Mouse (Mus musculus) limb, embryonic 15.5 days (tissue): Measurements from ENCODE around the gene Igsf21. TPM values are rescaled to one million over a fixed set of nuclear protein-coding genes. Genes with fewer than 3 reads are reported as not detected.

Experiments
- ATAC-seq: fragments of 200-750 bp; cut with Nextera tagmentation; 2 replicates; pipeline ENCODE4 v1.8.0; 2017; ENCODE audit warnings: low read depth, moderate TSS enrichment; ENCODE audit not compliant: insufficient number of reproducible peaks, low FRiP score, low TSS enrichment
- H3K27ac ChIP-seq: fragments of 300-500 bp; sonication (generic); 2 replicates; pipeline ENCODE4 v1.5.1; 2015; ENCODE audit warnings: moderate library complexity, mild to moderate bottlenecking, inconsistent platforms
- H3K27me3 ChIP-seq: fragments of 300-500 bp; sonication (generic); 2 replicates; pipeline ENCODE4 v1.6.1; 2015; ENCODE audit warnings: inconsistent platforms
- H3K36me3 ChIP-seq: fragments of 300-500 bp; sonication (generic); 2 replicates; pipeline ENCODE4 v1.6.1; 2015; ENCODE audit warnings: inconsistent platforms
- H3K4me1 ChIP-seq: fragments of 300-500 bp; sonication (generic); 2 replicates; pipeline ENCODE4 v1.6.1; 2015; ENCODE audit warnings: inconsistent platforms
- H3K4me2 ChIP-seq: fragments of 300-500 bp; sonication (generic); 2 replicates; pipeline ENCODE4 v1.6.1; 2015; ENCODE audit warnings: mild to moderate bottlenecking, inconsistent platforms
- H3K4me3 ChIP-seq: fragments of 300-500 bp; sonication (generic); 2 replicates; pipeline ENCODE4 v1.5.1; 2015; ENCODE audit warnings: mild to moderate bottlenecking, inconsistent platforms
- H3K9ac ChIP-seq: fragments of 300-500 bp; sonication (generic); 2 replicates; pipeline ENCODE4 v1.6.1; 2015; ENCODE audit warnings: inconsistent platforms
- H3K9me3 ChIP-seq: fragments of 300-500 bp; sonication (generic); 2 replicates; pipeline ENCODE4 v1.6.1; 2016; ENCODE audit warnings: inconsistent platforms
- WGBS: fragments of 180-500 bp; shearing (Covaris S2); methylation state at CpG from one replicate; pipeline ENCODE4 v1.1.7; 2015; 5-methylcytosine and 5-hydroxymethylcytosine counted together
- polyA plus RNA-seq: library from polyadenylated mRNA; unstranded; fragments of >200 nt; fragmentation: Nextera tagmentation; extraction: Ambion mirVana; gene quantifications from 2 replicates; pipeline ENCODE4 v1.2.1, GENCODE M21; 2015

Gene Igsf21
- polyA plus RNA-seq, 1 experiment from 2014 or later = 0.73 TPM

- Histone ChIP-seq H3K9ac (no peak overlapping the region), H3K9me3 (no peaks in the 10 kb centered on the region), H3K36me3 (no peaks in the 10 kb centered on the region), H3K4me3 (no peak overlapping the region), H3K4me2 (no peak overlapping the region), H3K27ac (no peak overlapping the region), H3K4me1 (no peaks in the 10 kb centered on the region), H3K27me3 (0 out of 2 replicates have a peak, but pooled peaks cover 7% of the 10 kb centered on the region)
- no peak for ATAC-seq
- 79% methylated on average over 5 of the region's 5 CpGs for WGBS
Observed at GRCm38 (mm10) chr4:140060251-140060650, 186.3 kb downstream of the Igsf21 start.

GRCm38 (mm10) chr4:140053042-140053441 is 193.5 kb downstream of the Igsf21 start:
- Histone ChIP-seq H3K27ac (no peak overlapping the region), H3K9ac (no peak overlapping the region), H3K36me3 (no peaks in the 10 kb centered on the region), H3K4me3 (no peak overlapping the region), H3K9me3 (no peaks in the 10 kb centered on the region), H3K4me2 (no peak overlapping the region), H3K27me3 (0 out of 2 replicates have a peak, but pooled peaks cover 16% of the 10 kb centered on the region), H3K4me1 (no peaks in the 10 kb centered on the region)
- ATAC-seq = no peak
- WGBS = 75% methylated on average over 7 of the region's 7 CpGs

GRCm38 (mm10) chr4:140052575-140052974 is 194.0 kb downstream of the Igsf21 start:
- Histone ChIP-seq H3K4me2 (no peak overlapping the region), H3K4me1 (no peaks in the 10 kb centered on the region), H3K4me3 (no peak overlapping the region), H3K9me3 (no peaks in the 10 kb centered on the region), H3K36me3 (no peaks in the 10 kb centered on the region), H3K9ac (no peak overlapping the region), H3K27ac (no peak overlapping the region), H3K27me3 (0 out of 2 replicates have a peak, but pooled peaks cover 12% of the 10 kb centered on the region)
- no peak for ATAC-seq
- 56% methylated on average over 11 of the region's 11 CpGs for WGBS

- Histone ChIP-seq H3K4me2 (no peak overlapping the region), H3K4me3 (no peak overlapping the region), H3K27me3 (0 out of 2 replicates have a peak, but pooled peaks cover 12% of the 10 kb centered on the region), H3K9ac (no peak overlapping the region), H3K4me1 (no peaks in the 10 kb centered on the region), H3K9me3 (no peaks in the 10 kb centered on the region), H3K36me3 (no peaks in the 10 kb centered on the region), H3K27ac (no peak overlapping the region)
- 64% methylated on average over 10 of the region's 10 CpGs for WGBS
- ATAC-seq = no peak
Observed at GRCm38 (mm10) chr4:140047807-140048362, 198.7 kb downstream of the Igsf21 start.

- H3K27me3 ChIP-seq = peaks cover 15% of the 10 kb centered on the region
- no peak overlapping the region for H3K9ac ChIP-seq
- no peaks in the 10 kb centered on the region for H3K9me3 ChIP-seq
- H3K36me3 ChIP-seq = no peaks in the 10 kb centered on the region
- no peak overlapping the region for H3K27ac ChIP-seq
- no peak for ATAC-seq
- no peak overlapping the region for H3K4me2 ChIP-seq
- peaks cover 4% of the 10 kb centered on the region; the same call in 1 of the 2 replicates for H3K4me1 ChIP-seq
- H3K4me3 ChIP-seq = no peak overlapping the region
- 46% methylated on average over 12 of the region's 12 CpGs for WGBS
Observed at GRCm38 (mm10) chr4:140043953-140044352, 202.6 kb downstream of the Igsf21 start.

GRCm38 (mm10) chr4:140038586-140039411 is 207.8 kb downstream of the Igsf21 start:
- H3K4me1 ChIP-seq = peaks cover 25% of the 10 kb centered on the region
- ATAC-seq = no peak
- H3K36me3 ChIP-seq = no peaks in the 10 kb centered on the region
- H3K9me3 ChIP-seq = no peaks in the 10 kb centered on the region
- no peak overlapping the region for H3K4me3 ChIP-seq
- WGBS = 6% methylated on average over 26 of the region's 26 CpGs
- H3K9ac ChIP-seq = no peak overlapping the region
- no peak overlapping the region for H3K4me2 ChIP-seq
- H3K27me3 ChIP-seq = peaks cover 59% of the 10 kb centered on the region
- no peak overlapping the region for H3K27ac ChIP-seq

GRCm38 (mm10) chr4:140037784-140038387 is 208.7 kb downstream of the Igsf21 start:
- peaks cover 59% of the 10 kb centered on the region for H3K27me3 ChIP-seq
- 2% methylated on average over 13 of the region's 13 CpGs for WGBS

GRCm38 (mm10) chr4:140035232-140035631 is 211.4 kb downstream of the Igsf21 start:
- Histone ChIP-seq H3K27me3 (peaks cover 57% of the 10 kb centered on the region), H3K27ac (no peak overlapping the region), H3K9me3 (no peaks in the 10 kb centered on the region), H3K4me1 (peaks cover 27% of the 10 kb centered on the region), H3K36me3 (no peaks in the 10 kb centered on the region), H3K4me3 (no peak overlapping the region), H3K9ac (no peak overlapping the region), H3K4me2 (no peak overlapping the region)
- WGBS = 69% methylated on average over 15 of the region's 15 CpGs
- ATAC-seq = no peak

More at GRCm38 (mm10) chr4:140037784-140038387, 208.7 kb downstream of the Igsf21 start:
- H3K27ac ChIP-seq = no peak overlapping the region
- H3K4me1 ChIP-seq = peaks cover 25% of the 10 kb centered on the region
- no peak for ATAC-seq
- H3K9ac ChIP-seq = no peak overlapping the region
- peak overlapping the region; percentile 22; the same call in 1 of the 2 replicates for H3K4me2 ChIP-seq
- H3K4me3 ChIP-seq = 0 out of 2 replicates have a peak overlapping the region, but pooled peaks have one; percentile 2
- no peaks in the 10 kb centered on the region for H3K9me3 ChIP-seq
- H3K36me3 ChIP-seq = no peaks in the 10 kb centered on the region

GRCm38 (mm10) chr4:140033394-140033793 is 213.2 kb downstream of the Igsf21 start:
- no peaks in the 10 kb centered on the region for H3K36me3 ChIP-seq
- H3K4me3 ChIP-seq = no peak overlapping the region
- H3K9ac ChIP-seq = no peak overlapping the region
- H3K9me3 ChIP-seq = no peaks in the 10 kb centered on the region
- H3K27me3 ChIP-seq = peaks cover 42% of the 10 kb centered on the region
- 42% methylated on average over 7 of the region's 7 CpGs for WGBS
- ATAC-seq = no peak
- no peak overlapping the region for H3K4me2 ChIP-seq
- peaks cover 21% of the 10 kb centered on the region for H3K4me1 ChIP-seq
- no peak overlapping the region for H3K27ac ChIP-seq

- Histone ChIP-seq H3K4me3 (no peak overlapping the region), H3K9ac (no peak overlapping the region), H3K4me1 (peaks cover 5% of the 10 kb centered on the region; the same call in 1 of the 2 replicates), H3K9me3 (no peaks in the 10 kb centered on the region), H3K27me3 (peaks cover 18% of the 10 kb centered on the region), H3K36me3 (no peaks in the 10 kb centered on the region), H3K4me2 (no peak overlapping the region), H3K27ac (no peak overlapping the region)
- ATAC-seq = no peak
- WGBS = 24% methylated on average over 4 of the region's 6 CpGs
Observed at GRCm38 (mm10) chr4:140030415-140030814, 216.2 kb downstream of the Igsf21 start.

- Histone ChIP-seq H3K4me2 (no peak overlapping the region), H3K9ac (no peak overlapping the region), H3K36me3 (no peaks in the 10 kb centered on the region), H3K27me3 (peaks cover 15% of the 10 kb centered on the region), H3K4me1 (peaks cover 5% of the 10 kb centered on the region; the same call in 1 of the 2 replicates), H3K27ac (no peak overlapping the region), H3K4me3 (no peak overlapping the region), H3K9me3 (no peaks in the 10 kb centered on the region)
- WGBS = 21% methylated on average over 5 of the region's 5 CpGs
- no peak for ATAC-seq
Observed at GRCm38 (mm10) chr4:140030040-140030386, 216.6 kb downstream of the Igsf21 start.
